Mouse (Mus musculus) neural tube, embryonic 13.5 days (tissue): Measurements from ENCODE around the gene Cpxm2. TPM values are rescaled to one million over a fixed set of nuclear protein-coding genes. Genes with fewer than 3 reads are reported as not detected.

Experiments
- ATAC-seq: fragments of 200-750 bp; cut with Nextera tagmentation; 2 replicates; pipeline ENCODE4 v1.8.0; 2017; ENCODE audit warnings: low read depth, mild to moderate bottlenecking, moderate TSS enrichment, moderate library complexity
- H3K27ac ChIP-seq: fragments of 300-500 bp; sonication (generic); replicated peaks from 2 replicates; pipeline ENCODE4 v1.5.1; 2015; ENCODE audit warnings: moderate library complexity, mild to moderate bottlenecking, inconsistent platforms
- H3K27me3 ChIP-seq: fragments of 300-500 bp; sonication (generic); 2 replicates; pipeline ENCODE4 v1.6.1; 2015; ENCODE audit warnings: mild to moderate bottlenecking, inconsistent platforms
- H3K36me3 ChIP-seq: fragments of 300-500 bp; sonication (generic); 2 replicates; pipeline ENCODE4 v1.6.1; 2015; ENCODE audit warnings: mild to moderate bottlenecking, inconsistent platforms
- H3K4me1 ChIP-seq: fragments of 300-500 bp; sonication (generic); replicated peaks from 2 replicates; pipeline ENCODE4 v1.6.1; 2015; ENCODE audit warnings: inconsistent platforms
- H3K4me2 ChIP-seq: fragments of 300-500 bp; sonication (generic); 2 replicates; pipeline ENCODE4 v1.6.1; 2015; ENCODE audit warnings: inconsistent platforms, mild to moderate bottlenecking, moderate library complexity
- H3K4me3 ChIP-seq: fragments of 300-500 bp; sonication (generic); 2 replicates; pipeline ENCODE4 v1.5.1; 2015; ENCODE audit warnings: mild to moderate bottlenecking, inconsistent platforms
- H3K9ac ChIP-seq: fragments of 300-500 bp; sonication (generic); 2 replicates; pipeline ENCODE4 v1.6.1; 2015; ENCODE audit warnings: moderate library complexity, mild to moderate bottlenecking, inconsistent platforms
- H3K9me3 ChIP-seq: fragments of 300-500 bp; sonication (generic); 2 replicates; pipeline ENCODE4 v1.6.1; 2016; ENCODE audit warnings: inconsistent platforms
- WGBS: fragments of 180-500 bp; shearing (Covaris S2); methylation state at CpG from one replicate; pipeline ENCODE4 v1.1.7; 2015; 5-methylcytosine and 5-hydroxymethylcytosine counted together
- polyA plus RNA-seq: library from polyadenylated mRNA; unstranded; fragments of >200 nt; fragmentation: Nextera tagmentation; extraction: Ambion mirVana; gene quantifications from 2 replicates; pipeline ENCODE4 v1.2.1, GENCODE M21; 2015

The Cpxm2 gene
- polyA plus RNA-seq, 1 experiment from 2014 or later = 1.1 TPM

- Histone ChIP-seq H3K36me3 (no peaks in the 10 kb centered on the region), H3K9ac (no peak overlapping the region), H3K27ac (no peak overlapping the region), H3K4me1 (peaks cover 4% of the 10 kb centered on the region; the same call in 1 of the 2 replicates), H3K4me2 (no peak overlapping the region), H3K4me3 (no peak overlapping the region), H3K27me3 (no peaks in the 10 kb centered on the region), H3K9me3 (no peaks in the 10 kb centered on the region)
- 85% methylated on average over 7 of the region's 7 CpGs for WGBS
- ATAC-seq = no peak
Observed at GRCm38 (mm10) chr7:132123211-132123610, 31.3 kb downstream of the Cpxm2 start.

GRCm38 (mm10) chr7:132119817-132120216, 34.7 kb downstream of the Cpxm2 start:
- WGBS = 84% methylated on average over 4 of the region's 4 CpGs
- ATAC-seq = no peak

GRCm38 (mm10) chr7:132111770-132112169, 42.8 kb downstream of the Cpxm2 start:
- Histone ChIP-seq H3K4me3 (no peak overlapping the region), H3K36me3 (no peaks in the 10 kb centered on the region), H3K27me3 (no peaks in the 10 kb centered on the region), H3K4me2 (no peak overlapping the region), H3K4me1 (no peaks in the 10 kb centered on the region; the same call in 1 of the 2 replicates), H3K9ac (no peak overlapping the region), H3K9me3 (no peaks in the 10 kb centered on the region), H3K27ac (no peak overlapping the region)
- WGBS = 60% methylated on average over 5 of the region's 5 CpGs
- no peak for ATAC-seq

More at GRCm38 (mm10) chr7:132119817-132120216, 34.7 kb downstream of the Cpxm2 start:
- H3K4me1 ChIP-seq = peaks cover 9% of the 10 kb centered on the region; the same call in 1 of the 2 replicates
- no peak overlapping the region for H3K4me3 ChIP-seq
- H3K36me3 ChIP-seq = no peaks in the 10 kb centered on the region
- H3K9me3 ChIP-seq = no peaks in the 10 kb centered on the region
- H3K4me2 ChIP-seq = no peak overlapping the region
- no peaks in the 10 kb centered on the region for H3K27me3 ChIP-seq
- H3K9ac ChIP-seq = no peak overlapping the region
- H3K27ac ChIP-seq = no peak overlapping the region

GRCm38 (mm10) chr7:132110308-132110707, 44.2 kb downstream of the Cpxm2 start:
- Histone ChIP-seq H3K27ac (no peak overlapping the region), H3K36me3 (no peaks in the 10 kb centered on the region), H3K4me2 (no peak overlapping the region), H3K4me3 (no peak overlapping the region), H3K4me1 (no peaks in the 10 kb centered on the region; the same call in 1 of the 2 replicates), H3K9me3 (no peaks in the 10 kb centered on the region), H3K27me3 (no peaks in the 10 kb centered on the region), H3K9ac (no peak overlapping the region)
- 66% methylated on average over 3 of the region's 3 CpGs for WGBS
- ATAC-seq = no peak

GRCm38 (mm10) chr7:132106891-132107290, 47.6 kb downstream of the Cpxm2 start:
- no peaks in the 10 kb centered on the region for H3K9me3 ChIP-seq
- H3K4me1 ChIP-seq = no peaks in the 10 kb centered on the region; the same call in 1 of the 2 replicates
- 87% methylated on average over 4 of the region's 4 CpGs for WGBS
- no peak overlapping the region for H3K4me2 ChIP-seq
- no peak overlapping the region for H3K9ac ChIP-seq
- H3K27ac ChIP-seq = no peak overlapping the region
- no peak for ATAC-seq
- no peaks in the 10 kb centered on the region for H3K36me3 ChIP-seq
- H3K27me3 ChIP-seq = no peaks in the 10 kb centered on the region
- H3K4me3 ChIP-seq = no peak overlapping the region

GRCm38 (mm10) chr7:132105326-132105725, 49.2 kb downstream of the Cpxm2 start:
- Histone ChIP-seq H3K9ac (no peak overlapping the region), H3K36me3 (no peaks in the 10 kb centered on the region), H3K4me1 (no peaks in the 10 kb centered on the region; the same call in 1 of the 2 replicates), H3K9me3 (no peaks in the 10 kb centered on the region), H3K4me2 (no peak overlapping the region), H3K4me3 (no peak overlapping the region), H3K27me3 (no peaks in the 10 kb centered on the region), H3K27ac (no peak overlapping the region)
- 78% methylated on average over 4 of the region's 4 CpGs for WGBS
- ATAC-seq = no peak

- no peaks in the 10 kb centered on the region for H3K27me3 ChIP-seq
- no peak overlapping the region for H3K4me2 ChIP-seq
- H3K27ac ChIP-seq = no peak overlapping the region
- 0 out of 2 replicates have a peak, but pooled peaks cover 6% of the 10 kb centered on the region for H3K9me3 ChIP-seq
- H3K36me3 ChIP-seq = no peaks in the 10 kb centered on the region
- ATAC-seq = no peak
- H3K9ac ChIP-seq = no peak overlapping the region
- no peaks in the 10 kb centered on the region for H3K4me1 ChIP-seq
- no peak overlapping the region for H3K4me3 ChIP-seq
- 81% methylated on average over 4 of the region's 4 CpGs for WGBS
Observed at GRCm38 (mm10) chr7:132098441-132098840, 56.1 kb downstream of the Cpxm2 start.

GRCm38 (mm10) chr7:132094666-132095065, 59.9 kb downstream of the Cpxm2 start:
- Histone ChIP-seq H3K27me3 (no peaks in the 10 kb centered on the region), H3K4me3 (no peak overlapping the region), H3K36me3 (no peaks in the 10 kb centered on the region), H3K9me3 (0 out of 2 replicates have a peak, but pooled peaks cover 6% of the 10 kb centered on the region), H3K9ac (no peak overlapping the region), H3K4me2 (no peak overlapping the region), H3K27ac (no peak overlapping the region), H3K4me1 (no peaks in the 10 kb centered on the region)
- no peak for ATAC-seq
- WGBS = 81% methylated on average over 7 of the region's 7 CpGs

GRCm38 (mm10) chr7:132091551-132091950, 63.0 kb downstream of the Cpxm2 start:
- no peaks in the 10 kb centered on the region for H3K27me3 ChIP-seq
- no peak overlapping the region for H3K9ac ChIP-seq
- no peaks in the 10 kb centered on the region for H3K4me1 ChIP-seq
- WGBS = 82% methylated on average over 7 of the region's 7 CpGs
- H3K9me3 ChIP-seq = 0 out of 2 replicates have a peak, but pooled peaks cover under 1% of the 10 kb centered on the region
- no peak for ATAC-seq
- no peak overlapping the region for H3K27ac ChIP-seq
- no peak overlapping the region for H3K4me3 ChIP-seq
- no peak overlapping the region for H3K4me2 ChIP-seq
- no peaks in the 10 kb centered on the region for H3K36me3 ChIP-seq

GRCm38 (mm10) chr7:132088606-132089005, 65.9 kb downstream of the Cpxm2 start:
- WGBS = 80% methylated on average over 6 of the region's 6 CpGs
- ATAC-seq = no peak

GRCm38 (mm10) chr7:132088181-132088580, 66.4 kb downstream of the Cpxm2 start:
- H3K4me2 ChIP-seq = no peak overlapping the region
- no peak overlapping the region for H3K4me3 ChIP-seq
- WGBS = 80% methylated on average over 4 of the region's 4 CpGs
- no peaks in the 10 kb centered on the region for H3K4me1 ChIP-seq
- H3K27ac ChIP-seq = no peak overlapping the region
- H3K9ac ChIP-seq = no peak overlapping the region
- no peaks in the 10 kb centered on the region for H3K27me3 ChIP-seq
- H3K36me3 ChIP-seq = no peaks in the 10 kb centered on the region
- no peaks in the 10 kb centered on the region for H3K9me3 ChIP-seq
- ATAC-seq = no peak

More at GRCm38 (mm10) chr7:132088606-132089005, 65.9 kb downstream of the Cpxm2 start:
- Histone ChIP-seq H3K9ac (no peak overlapping the region), H3K4me3 (no peak overlapping the region), H3K27ac (no peak overlapping the region), H3K36me3 (no peaks in the 10 kb centered on the region), H3K9me3 (no peaks in the 10 kb centered on the region), H3K27me3 (no peaks in the 10 kb centered on the region), H3K4me1 (no peaks in the 10 kb centered on the region), H3K4me2 (no peak overlapping the region)

GRCm38 (mm10) chr7:132075825-132076224, 78.7 kb downstream of the Cpxm2 start:
- 84% methylated on average over 1 of the region's 1 CpGs for WGBS
- H3K4me1 ChIP-seq = no peaks in the 10 kb centered on the region
- H3K4me3 ChIP-seq = no peak overlapping the region
- no peak for ATAC-seq
- H3K36me3 ChIP-seq = no peaks in the 10 kb centered on the region
- no peaks in the 10 kb centered on the region for H3K27me3 ChIP-seq
- H3K9ac ChIP-seq = no peak overlapping the region
- no peak overlapping the region for H3K27ac ChIP-seq
- H3K9me3 ChIP-seq = no peaks in the 10 kb centered on the region
- no peak overlapping the region for H3K4me2 ChIP-seq

GRCm38 (mm10) chr7:132074503-132074902, 80.0 kb downstream of the Cpxm2 start:
- Histone ChIP-seq H3K36me3 (no peaks in the 10 kb centered on the region), H3K9me3 (no peaks in the 10 kb centered on the region), H3K4me2 (no peak overlapping the region), H3K4me3 (no peak overlapping the region), H3K9ac (no peak overlapping the region), H3K27me3 (no peaks in the 10 kb centered on the region), H3K27ac (no peak overlapping the region), H3K4me1 (no peaks in the 10 kb centered on the region)
- WGBS = 69% methylated on average over 3 of the region's 3 CpGs
- no peak for ATAC-seq
